Mouse (Mus musculus): ENCODE results near the gene Zranb2.

DNA sequence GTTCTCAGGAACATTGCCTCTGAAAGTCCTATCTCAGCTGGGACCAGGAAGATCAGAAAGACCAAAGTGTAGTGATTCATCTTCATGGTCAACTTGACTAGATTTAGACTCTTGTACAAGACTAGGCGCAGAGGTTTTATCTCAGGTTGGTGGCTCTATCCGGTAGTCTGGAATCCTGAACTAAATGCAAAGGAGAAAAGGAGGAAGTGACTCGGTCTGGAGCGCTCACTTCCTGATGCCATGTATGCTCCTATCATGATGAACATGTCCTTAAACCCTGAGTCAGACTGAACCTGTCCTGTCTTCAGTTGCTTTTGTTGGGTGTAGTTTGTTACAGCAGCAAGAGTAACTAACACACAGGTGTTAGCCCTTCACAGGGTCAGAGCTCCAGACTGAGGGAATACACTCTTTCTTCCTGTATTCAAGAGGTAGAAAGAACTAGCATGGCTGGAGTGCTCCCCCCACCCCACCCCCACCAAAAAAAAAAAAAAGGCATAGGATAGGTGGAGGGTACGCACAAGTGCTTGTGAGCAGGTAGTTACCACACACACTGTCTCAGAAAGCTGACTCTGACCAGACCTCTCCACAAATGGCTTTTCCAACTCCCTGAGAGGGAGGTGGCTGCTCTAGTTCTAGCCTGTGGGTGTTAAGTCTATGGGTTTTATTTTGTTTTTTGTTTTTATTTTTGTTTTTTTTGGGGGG lies 44.7 kb downstream of the Zranb2 start:
- TF ChIP-seq CTCF (IDR thresholded peaks at IDR 0.05; ENCODE audit: extremely low read depth, insufficient read depth, low read length) = no peak
- TF ChIP-seq POLR2A (IDR thresholded peaks at IDR 0.05; ENCODE audit: extremely low read depth, insufficient read depth, low read length) = no peak
